Mouse (Mus musculus): ENCODE measurements around the gene Oxsm. TPM values are rescaled to one million over a fixed set of nuclear protein-coding genes. Genes with fewer than 3 reads are reported as not detected.
A peak's percentile ranks its signal among the peaks of the same experiment; 100 is the strongest.

Gene Oxsm
- polyA plus RNA-seq, 1 experiment from 2014 or later: 2.3 TPM

DNA sequence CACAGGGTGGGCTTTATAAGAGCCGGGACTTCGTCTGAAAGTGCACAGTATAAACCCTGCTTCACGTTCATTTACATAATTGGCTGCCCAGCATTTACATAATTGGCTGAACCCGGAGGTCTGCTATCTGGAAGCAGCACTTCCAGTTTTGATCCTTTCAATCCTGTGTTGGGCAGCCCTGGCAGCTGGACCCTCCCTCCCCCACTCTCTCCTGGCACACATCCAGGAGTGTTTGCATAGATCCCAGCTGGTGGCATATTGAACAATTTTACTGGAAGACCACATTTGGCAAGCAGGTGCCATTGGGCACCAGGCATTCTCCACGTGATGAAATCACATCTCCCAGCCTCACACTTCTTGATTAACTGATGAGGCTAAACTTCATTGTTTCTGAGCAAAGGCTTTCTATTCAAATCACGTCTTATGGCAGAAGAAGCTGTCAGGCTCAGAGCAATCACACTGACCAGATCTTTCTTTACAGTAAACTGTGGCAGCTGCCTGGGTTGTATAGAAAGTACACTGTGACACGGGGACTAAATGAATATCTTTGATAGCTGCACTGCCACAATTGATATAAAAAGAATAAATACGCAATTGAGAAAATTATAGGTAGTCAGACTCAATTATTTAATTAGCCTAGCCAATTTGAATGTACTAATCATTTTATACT is 48.5 kb downstream of the Oxsm start:
- peak overlapping the region; percentile 37 for H3K4me2 ChIP-seq (ENCODE audit: low read length)
- no peaks in the 10 kb centered on the region for H3K36me3 ChIP-seq (ENCODE audit: control insufficient read depth, insufficient read depth, low read length)
- WGBS: 39% methylated on average over 8 of the region's 8 CpGs
- no peaks in the 10 kb centered on the region for H3K27me3 ChIP-seq (ENCODE audit: control insufficient read depth, insufficient read depth, low read length)
- ATAC-seq (ENCODE audit: insufficient number of reproducible peaks, insufficient read depth, low FRiP score, low read depth): no peak
- H3K27ac ChIP-seq (replicated peaks in 1 of 2; ENCODE audit: control insufficient read depth in 1 of 2, insufficient read depth in 1 of 2, low read depth in 2 of 2, low read length in 2 of 2): peak overlapping the region in 1 of 2 experiments; percentile 49; a peak in 2 of 4 replicates
- H3K9me3 ChIP-seq (ENCODE audit: control insufficient read depth, low read length): no peaks in the 10 kb centered on the region
- H3K9ac ChIP-seq (ENCODE audit: low read length): peak overlapping the region; percentile 47
- H3K4me3 ChIP-seq (ENCODE audit: control insufficient read depth in 1 of 2, insufficient read depth in 1 of 2, low read depth in 1 of 2, low read length in 2 of 2): no peak overlapping the region
- peaks cover 6 to 15% of the 10 kb centered on the region in 2 experiments for H3K4me1 ChIP-seq (ENCODE audit: control insufficient read depth in 2 of 2, insufficient read depth in 2 of 2, low read length in 2 of 2)

GRCm38 (mm10) chr14:16200220-16200912 is 49.2 kb downstream of the Oxsm start:
- H3K4me1 ChIP-seq (ENCODE audit: control insufficient read depth in 2 of 2, insufficient read depth in 2 of 2, low read length in 2 of 2): peaks cover 6 to 15% of the 10 kb centered on the region in 2 experiments
- peak overlapping the region; percentile 39 to 49; a peak in 3 of 4 replicates for H3K27ac ChIP-seq (replicated peaks in 1 of 2; ENCODE audit: control insufficient read depth in 1 of 2, insufficient read depth in 1 of 2, low read depth in 2 of 2, low read length in 2 of 2)
- H3K4me2 ChIP-seq (ENCODE audit: low read length): peak overlapping the region; percentile 37
- no peak for ATAC-seq (ENCODE audit: insufficient number of reproducible peaks, insufficient read depth, low FRiP score, low read depth)
- no peaks in the 10 kb centered on the region for H3K36me3 ChIP-seq (ENCODE audit: control insufficient read depth, insufficient read depth, low read length)
- H3K27me3 ChIP-seq (ENCODE audit: control insufficient read depth, insufficient read depth, low read length): no peaks in the 10 kb centered on the region
- no peaks in the 10 kb centered on the region for H3K9me3 ChIP-seq (ENCODE audit: control insufficient read depth, low read length)
- WGBS: 47% methylated on average over 6 of the region's 6 CpGs
- peak overlapping the region; percentile 47 for H3K9ac ChIP-seq (ENCODE audit: low read length)
- H3K4me3 ChIP-seq (ENCODE audit: control insufficient read depth in 1 of 2, insufficient read depth in 1 of 2, low read depth in 1 of 2, low read length in 2 of 2): no peak overlapping the region

GRCm38 (mm10) chr14:16196518-16196917 is 53.1 kb downstream of the Oxsm start:
- peaks cover 6 to 15% of the 10 kb centered on the region in 2 experiments for H3K4me1 ChIP-seq (ENCODE audit: control insufficient read depth in 2 of 2, insufficient read depth in 2 of 2, low read length in 2 of 2)
- 56% methylated on average over 4 of the region's 4 CpGs for WGBS
- no peak overlapping the region for H3K4me2 ChIP-seq (ENCODE audit: low read length)
- no peaks in the 10 kb centered on the region for H3K36me3 ChIP-seq (ENCODE audit: control insufficient read depth, insufficient read depth, low read length)
- H3K27ac ChIP-seq (replicated peaks in 1 of 2; ENCODE audit: control insufficient read depth in 1 of 2, insufficient read depth in 1 of 2, low read depth in 2 of 2, low read length in 2 of 2): no peak overlapping the region
- no peak for ATAC-seq (ENCODE audit: insufficient number of reproducible peaks, insufficient read depth, low FRiP score, low read depth)
- no peak overlapping the region for H3K9ac ChIP-seq (ENCODE audit: low read length)
- H3K4me3 ChIP-seq (ENCODE audit: control insufficient read depth in 1 of 2, insufficient read depth in 1 of 2, low read depth in 1 of 2, low read length in 2 of 2): no peak overlapping the region
- H3K27me3 ChIP-seq (ENCODE audit: control insufficient read depth, insufficient read depth, low read length): no peaks in the 10 kb centered on the region
- no peaks in the 10 kb centered on the region for H3K9me3 ChIP-seq (ENCODE audit: control insufficient read depth, low read length)

DNA sequence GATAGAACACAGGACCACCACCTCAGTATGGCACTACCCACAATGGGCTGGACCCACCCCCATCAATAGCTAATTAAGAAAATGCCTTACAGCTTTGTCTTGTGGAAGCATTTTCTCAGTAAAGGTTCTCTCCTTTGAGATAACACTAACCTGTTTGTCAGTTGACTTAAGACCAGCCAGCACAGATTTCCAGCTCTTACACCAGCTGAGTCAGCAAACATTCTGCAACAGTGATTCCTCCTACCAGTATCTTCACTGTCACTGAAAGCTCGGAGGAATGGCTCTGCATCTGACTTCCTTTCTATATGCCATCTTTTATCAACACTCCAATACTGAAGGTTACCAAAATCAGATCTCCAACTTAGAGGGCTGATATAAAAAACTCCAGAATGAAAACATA is 54.1 kb downstream of the Oxsm start:
- Histone ChIP-seq H3K4me3 (ENCODE audit: control insufficient read depth in 1 of 2, insufficient read depth in 1 of 2, low read depth in 1 of 2, low read length in 2 of 2) (no peak overlapping the region), H3K27me3 (ENCODE audit: control insufficient read depth, insufficient read depth, low read length) (no peaks in the 10 kb centered on the region), H3K4me1 (ENCODE audit: control insufficient read depth in 2 of 2, insufficient read depth in 2 of 2, low read length in 2 of 2) (peaks cover 3 to 7% of the 10 kb centered on the region in 2 experiments), H3K4me2 (ENCODE audit: low read length) (no peak overlapping the region), H3K9ac (ENCODE audit: low read length) (no peak overlapping the region), H3K9me3 (ENCODE audit: control insufficient read depth, low read length) (no peaks in the 10 kb centered on the region), H3K36me3 (ENCODE audit: control insufficient read depth, insufficient read depth, low read length) (no peaks in the 10 kb centered on the region), H3K27ac (replicated peaks in 1 of 2; ENCODE audit: control insufficient read depth in 1 of 2, insufficient read depth in 1 of 2, low read depth in 2 of 2, low read length in 2 of 2) (no peak overlapping the region)
- no peak for ATAC-seq (ENCODE audit: insufficient number of reproducible peaks, insufficient read depth, low FRiP score, low read depth)
- WGBS: 43% methylated on average over 1 of the region's 1 CpGs

DNA sequence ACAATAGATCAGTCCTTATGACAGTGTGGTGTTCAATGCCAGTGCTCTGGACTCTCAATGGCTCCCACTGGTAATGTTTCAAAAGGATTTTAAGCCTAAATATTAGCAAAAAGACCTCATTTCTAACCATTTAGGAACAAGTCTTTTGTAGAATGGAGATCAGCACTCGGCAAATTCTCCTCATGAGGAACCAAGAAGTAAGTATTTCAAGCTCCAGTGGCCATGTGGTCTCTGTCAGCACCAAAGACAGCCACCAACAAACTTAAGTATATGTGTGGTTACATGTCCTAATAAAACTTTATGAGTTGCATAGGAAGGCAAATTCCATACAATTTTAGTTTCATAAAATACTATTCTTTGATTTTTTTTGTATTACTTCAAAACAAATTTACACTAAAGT is 55.5 kb downstream of the Oxsm start:
- Histone ChIP-seq H3K27ac (replicated peaks in 1 of 2; ENCODE audit: control insufficient read depth in 1 of 2, insufficient read depth in 1 of 2, low read depth in 2 of 2, low read length in 2 of 2) (no peak overlapping the region), H3K36me3 (ENCODE audit: control insufficient read depth, insufficient read depth, low read length) (no peaks in the 10 kb centered on the region), H3K9ac (ENCODE audit: low read length) (no peak overlapping the region), H3K27me3 (ENCODE audit: control insufficient read depth, insufficient read depth, low read length) (no peaks in the 10 kb centered on the region), H3K4me2 (ENCODE audit: low read length) (no peak overlapping the region), H3K4me1 (ENCODE audit: control insufficient read depth in 2 of 2, insufficient read depth in 2 of 2, low read length in 2 of 2) (no peaks in the 10 kb centered on the region), H3K4me3 (ENCODE audit: control insufficient read depth in 1 of 2, insufficient read depth in 1 of 2, low read depth in 1 of 2, low read length in 2 of 2) (no peak overlapping the region), H3K9me3 (ENCODE audit: control insufficient read depth, low read length) (no peaks in the 10 kb centered on the region)
- WGBS: 54% methylated on average over 1 of the region's 1 CpGs
- ATAC-seq (ENCODE audit: insufficient number of reproducible peaks, insufficient read depth, low FRiP score, low read depth): no peak

DNA sequence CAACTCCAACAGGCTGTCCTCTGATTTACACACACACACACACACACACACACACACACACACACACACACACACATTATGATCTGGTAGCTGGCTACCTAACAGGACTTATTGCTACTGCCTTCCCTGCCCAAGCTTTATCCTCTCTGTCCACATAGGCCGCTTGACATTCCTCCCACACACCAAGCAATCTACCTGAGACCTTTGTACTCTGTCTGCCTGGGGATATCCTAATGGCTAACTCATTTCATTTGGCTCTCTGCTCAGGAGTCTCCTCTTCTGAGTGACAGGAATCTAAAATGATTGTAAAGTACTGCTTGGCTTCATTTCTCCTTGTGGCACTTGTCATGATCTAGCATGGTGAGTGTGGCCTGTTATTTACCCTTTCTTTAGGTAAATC is 60.5 kb downstream of the Oxsm start:
- 74% methylated on average over 1 of the region's 1 CpGs for WGBS
- H3K4me2 ChIP-seq (ENCODE audit: low read length): no peak overlapping the region
- no peak overlapping the region for H3K4me3 ChIP-seq (ENCODE audit: control insufficient read depth in 1 of 2, insufficient read depth in 1 of 2, low read depth in 1 of 2, low read length in 2 of 2)
- H3K36me3 ChIP-seq (ENCODE audit: control insufficient read depth, insufficient read depth, low read length): no peaks in the 10 kb centered on the region
- no peaks in the 10 kb centered on the region for H3K4me1 ChIP-seq (ENCODE audit: control insufficient read depth in 2 of 2, insufficient read depth in 2 of 2, low read length in 2 of 2)
- H3K9me3 ChIP-seq (ENCODE audit: control insufficient read depth, low read length): no peaks in the 10 kb centered on the region
- H3K9ac ChIP-seq (ENCODE audit: low read length): no peak overlapping the region
- no peak for ATAC-seq (ENCODE audit: insufficient number of reproducible peaks, insufficient read depth, low FRiP score, low read depth)
- no peaks in the 10 kb centered on the region for H3K27me3 ChIP-seq (ENCODE audit: control insufficient read depth, insufficient read depth, low read length)
- no peak overlapping the region for H3K27ac ChIP-seq (replicated peaks in 1 of 2; ENCODE audit: control insufficient read depth in 1 of 2, insufficient read depth in 1 of 2, low read depth in 2 of 2, low read length in 2 of 2)

Measured in heart, embryonic 14.5 days (tissue).